Mouse (Mus musculus): ENCODE measurements around the gene Epha8. TPM values are rescaled to one million over a fixed set of nuclear protein-coding genes. Genes with fewer than 3 reads are reported as not detected.

Epha8 gene
- total RNA-seq (2021) = 10 to 100 TPM in 1 of 2 experiments, 1 to 10 TPM in 1; 9.5 to 10.6 TPM
- long read RNA-seq, full-length matches to known transcripts = 1 of 3 reads
- long read RNA-seq, partial matches to known transcripts = 0 of 3 reads
- long read RNA-seq, other reads (novel, unspliced or antisense) = 2 of 3 reads

DNA sequence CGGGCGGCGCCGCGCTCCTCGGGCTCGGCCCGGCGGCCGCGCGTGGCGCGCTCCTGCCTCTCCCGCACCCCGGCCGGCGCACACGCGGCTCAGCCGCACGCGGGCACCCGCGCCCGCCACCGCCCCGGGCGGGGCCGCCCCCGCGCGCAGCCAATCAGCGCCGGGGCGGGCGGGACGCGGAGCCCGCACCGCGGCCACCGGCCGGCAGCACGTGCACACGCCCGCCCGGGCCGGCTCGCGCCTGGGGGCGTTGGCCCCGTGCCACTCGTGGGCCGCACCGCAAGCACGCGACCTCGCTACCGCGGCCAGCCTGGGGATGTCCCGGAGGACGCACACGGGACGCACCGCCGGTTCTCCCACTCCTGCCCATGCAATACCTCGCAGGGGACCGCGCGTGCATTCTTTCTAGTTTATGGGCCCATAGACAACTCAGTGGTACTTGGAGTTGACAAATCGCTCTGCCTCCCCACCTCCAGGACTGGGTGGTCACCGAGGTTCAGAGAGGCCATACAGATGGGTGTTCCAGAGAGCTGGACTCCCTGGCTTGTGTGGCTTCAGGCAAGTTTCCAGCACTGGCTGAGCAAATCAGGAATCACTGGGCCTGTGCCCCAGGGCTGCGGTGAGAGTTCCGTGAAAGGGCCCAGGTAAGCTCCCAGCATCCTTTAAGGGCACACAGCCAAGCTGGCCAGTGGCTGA lies at the start of gene Epha8:
Gene Epha8 (minus strand): TSS at position 66 of the 696 bp plus-strand sequence.
- DNase-seq (ENCODE audit: low spot score in 2 of 2) = peak in 1 of 2 experiments; percentile 27

GRCm38 (mm10) chr4:137001825-137002224 lies 45.2 kb upstream of the Epha8 start:
- no peak for DNase-seq (ENCODE audit: low spot score in 2 of 2)

- no peak for DNase-seq (ENCODE audit: low spot score in 2 of 2)
These were observed 44.4 kb upstream of the Epha8 start for GRCm38 (mm10) chr4:137001020-137001419.

GRCm38 (mm10) chr4:136998371-136998770 lies 41.8 kb upstream of the Epha8 start:
- no peak for DNase-seq (ENCODE audit: low spot score in 2 of 2)

- DNase-seq (ENCODE audit: low spot score in 2 of 2) = no peak
These were observed 41.2 kb upstream of the Epha8 start for GRCm38 (mm10) chr4:136997723-136998345.

GRCm38 (mm10) chr4:136996933-136997332 lies 40.3 kb upstream of the Epha8 start:
- no peak for DNase-seq (ENCODE audit: low spot score in 2 of 2)

- DNase-seq (ENCODE audit: low spot score in 2 of 2) = peak; percentile 17 to 43
These were observed 38.7 kb upstream of the Epha8 start for GRCm38 (mm10) chr4:136995361-136995760.

DNA sequence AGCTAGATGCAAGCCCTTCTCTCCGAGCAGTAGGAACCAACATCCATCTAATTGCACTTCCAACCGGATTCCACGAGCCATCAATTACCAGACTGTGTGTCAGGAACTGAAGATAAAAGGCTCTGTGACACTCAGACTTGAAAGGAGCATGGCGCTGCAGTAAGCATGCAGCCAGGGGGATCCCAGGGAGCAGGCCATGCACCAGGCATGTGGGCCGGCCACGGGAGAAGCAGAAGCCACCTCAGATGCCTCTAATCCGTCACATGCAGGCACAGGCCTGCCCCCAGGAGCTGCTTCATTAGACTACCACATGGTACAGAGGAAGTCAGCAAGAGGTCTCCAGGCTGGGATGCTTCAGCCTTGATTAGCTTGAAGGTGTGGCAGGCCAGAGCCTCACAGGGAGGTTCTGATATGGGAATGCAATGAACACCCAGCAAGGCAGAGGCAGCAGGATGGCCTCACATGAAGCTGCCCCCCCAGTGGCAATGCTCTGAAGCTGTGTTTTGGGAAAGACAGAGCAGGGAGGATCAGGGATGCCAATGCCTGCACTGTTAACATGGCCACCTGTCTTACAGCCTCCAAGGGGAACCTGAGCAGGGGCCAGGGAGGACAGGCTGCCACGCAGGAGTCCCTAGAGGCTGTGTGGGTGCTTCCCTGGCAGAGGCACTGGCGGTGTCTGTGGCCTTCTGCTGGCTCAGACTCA lies 25.5 kb upstream of the Epha8 start:
- DNase-seq (ENCODE audit: low spot score in 2 of 2) = no peak

DNA sequence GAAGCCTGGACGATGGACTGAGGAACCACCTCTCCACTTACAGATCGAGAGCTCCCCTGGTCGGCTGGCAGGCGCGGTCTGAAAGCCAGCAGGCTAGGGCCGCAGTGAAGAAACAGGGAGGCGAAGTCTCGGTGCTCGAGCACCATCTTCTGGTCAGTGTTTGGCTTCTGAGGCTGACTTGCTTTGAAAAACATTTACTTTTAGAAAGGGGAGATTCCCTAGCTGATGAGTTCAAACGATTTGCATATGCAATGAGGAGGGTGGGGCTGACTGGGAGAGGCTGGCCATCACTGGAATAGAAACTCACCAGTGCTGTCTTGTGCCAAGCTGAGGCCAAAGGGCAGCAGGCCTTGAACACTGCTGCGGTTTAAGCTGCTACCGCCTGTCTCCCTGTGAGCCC lies 24.7 kb upstream of the Epha8 start:
- peak; percentile 66 to 74 for DNase-seq (ENCODE audit: low spot score in 2 of 2)

GRCm38 (mm10) chr4:136980921-136981320 lies 24.3 kb upstream of the Epha8 start:
- DNase-seq (ENCODE audit: low spot score in 2 of 2) = no peak

DNA sequence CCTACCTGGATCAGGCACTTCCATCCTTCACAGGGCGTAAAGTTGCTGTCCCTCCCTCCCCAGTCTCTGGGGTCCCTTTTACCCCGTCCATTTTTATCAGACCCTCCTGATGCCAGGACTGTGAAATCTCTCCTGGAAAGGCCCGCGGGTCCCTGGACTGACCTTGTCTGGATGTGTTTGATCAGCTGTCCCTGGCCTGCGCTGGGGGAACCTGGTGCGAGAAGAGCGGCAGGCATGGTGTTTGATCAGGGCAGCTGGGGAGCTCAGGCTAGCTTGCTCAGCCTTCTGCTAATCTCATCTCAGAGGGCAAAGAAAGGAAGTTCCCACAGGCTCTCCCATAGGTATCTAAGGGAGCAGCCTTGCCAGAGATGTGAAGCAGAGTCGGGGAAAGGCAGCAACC lies 20.6 kb upstream of the Epha8 start:
- no peak for DNase-seq (ENCODE audit: low spot score in 2 of 2)

DNA sequence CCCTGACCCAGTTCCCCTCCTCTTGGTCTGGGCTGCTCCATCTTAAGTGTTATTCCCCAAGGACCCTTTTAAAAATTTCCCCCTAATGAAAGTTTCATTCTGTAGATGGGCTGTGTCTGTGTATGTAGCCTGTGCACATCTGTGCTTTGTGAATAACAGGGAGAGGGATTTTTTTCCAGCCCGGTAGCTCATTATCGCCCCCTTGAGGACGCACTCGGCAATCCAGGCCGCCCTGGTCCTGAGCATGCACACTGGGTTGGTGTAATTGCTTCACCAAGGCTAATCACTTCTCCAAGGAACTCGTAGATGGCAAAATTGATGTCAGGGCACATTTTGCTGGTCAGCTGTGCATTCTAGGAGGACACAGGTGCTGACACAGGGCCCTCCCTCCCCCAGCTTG lies 14.3 kb upstream of the Epha8 start:
- DNase-seq (ENCODE audit: low spot score in 2 of 2) = peak; percentile 65 to 66

DNA sequence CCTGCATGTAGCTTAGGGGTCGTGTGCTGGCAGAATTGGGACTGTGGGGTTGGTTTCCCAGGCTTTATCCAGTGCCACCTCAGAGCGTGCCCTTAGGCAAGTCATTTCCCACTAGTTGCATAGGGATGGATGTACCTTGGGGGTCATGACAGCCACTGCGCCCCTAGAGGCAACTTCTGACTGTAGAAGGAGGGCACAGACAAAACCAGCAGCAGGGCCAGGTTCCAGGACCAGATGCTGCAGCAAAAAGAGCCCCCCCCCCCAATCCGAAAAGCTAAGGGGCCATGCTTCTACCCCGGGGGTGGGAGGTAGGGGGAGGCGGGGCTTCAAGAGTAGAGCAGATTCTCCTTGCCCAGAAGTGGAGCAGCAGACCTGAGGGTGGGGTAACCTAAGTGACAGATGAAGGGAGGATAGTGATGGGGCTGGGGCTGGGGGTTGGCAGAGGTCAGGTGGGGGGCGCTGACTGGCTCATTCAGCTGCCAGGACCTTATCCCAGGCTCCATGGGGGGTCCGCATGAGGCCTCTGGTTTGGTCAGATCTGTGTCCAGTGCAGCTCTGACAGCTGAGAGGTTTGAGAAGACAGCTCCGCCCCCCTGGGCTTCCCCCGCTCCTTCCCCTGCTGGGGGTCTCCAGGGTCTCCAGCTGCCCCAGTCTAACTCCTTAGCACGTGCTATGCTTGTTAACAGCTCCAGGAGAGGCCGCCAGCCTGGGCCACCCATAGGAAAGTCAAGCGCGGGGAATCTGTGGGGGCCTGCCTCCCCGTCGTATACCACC lies 13.1 kb upstream of the Epha8 start:
- no peak for DNase-seq (ENCODE audit: low spot score in 2 of 2)

- DNase-seq (ENCODE audit: low spot score in 2 of 2) = no peak
These were observed 12.5 kb upstream of the Epha8 start for GRCm38 (mm10) chr4:136969096-136969495.

GRCm38 (mm10) chr4:136967511-136967910 lies 10.9 kb upstream of the Epha8 start:
- peak in 1 of 2 experiments; percentile 41 for DNase-seq (ENCODE audit: low spot score in 2 of 2)

DNA sequence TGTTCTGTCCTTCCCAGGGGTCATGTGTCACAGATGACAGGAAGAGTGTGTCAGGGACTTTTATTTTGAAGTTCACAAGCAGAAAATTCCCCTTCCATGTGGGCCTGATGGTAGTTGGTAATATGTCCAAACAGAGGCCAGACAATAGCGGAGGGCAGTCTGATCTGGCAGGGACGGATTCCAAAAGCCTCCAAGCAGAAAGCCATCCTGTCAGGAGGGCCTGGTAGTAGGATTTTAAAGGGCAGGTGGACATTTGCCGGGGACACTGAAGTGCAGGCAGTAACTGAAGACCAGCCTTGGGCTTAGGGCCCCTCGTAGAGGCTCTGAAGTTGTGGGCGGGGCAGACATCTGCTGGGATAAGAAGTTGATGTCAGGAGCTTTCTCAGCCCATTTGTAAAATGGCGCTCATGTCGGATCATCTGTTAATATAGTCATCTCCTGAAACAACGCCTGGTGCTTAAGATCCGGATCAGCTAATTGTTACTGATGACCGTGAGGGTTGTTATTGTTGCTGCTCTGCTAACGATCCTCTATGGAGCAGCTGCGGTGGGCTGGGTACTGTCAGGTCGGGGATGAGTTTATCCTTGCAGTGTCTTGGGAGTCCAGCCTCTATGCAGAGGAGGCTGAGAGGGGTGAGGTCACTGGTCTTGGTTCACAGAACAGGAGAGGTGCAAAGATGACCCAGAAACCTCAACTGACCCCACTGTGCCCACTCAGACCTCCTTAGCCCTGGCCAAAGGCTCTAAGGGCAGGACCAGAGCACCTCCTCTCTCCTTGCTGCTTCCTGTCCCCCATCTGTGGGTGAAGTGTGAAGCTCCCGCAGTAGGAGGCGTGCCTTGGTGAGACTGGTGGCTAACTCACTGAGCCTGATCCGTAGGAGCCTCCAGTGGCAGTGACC lies 10.1 kb upstream of the Epha8 start:
- no peak for DNase-seq (ENCODE audit: low spot score in 2 of 2)

DNA sequence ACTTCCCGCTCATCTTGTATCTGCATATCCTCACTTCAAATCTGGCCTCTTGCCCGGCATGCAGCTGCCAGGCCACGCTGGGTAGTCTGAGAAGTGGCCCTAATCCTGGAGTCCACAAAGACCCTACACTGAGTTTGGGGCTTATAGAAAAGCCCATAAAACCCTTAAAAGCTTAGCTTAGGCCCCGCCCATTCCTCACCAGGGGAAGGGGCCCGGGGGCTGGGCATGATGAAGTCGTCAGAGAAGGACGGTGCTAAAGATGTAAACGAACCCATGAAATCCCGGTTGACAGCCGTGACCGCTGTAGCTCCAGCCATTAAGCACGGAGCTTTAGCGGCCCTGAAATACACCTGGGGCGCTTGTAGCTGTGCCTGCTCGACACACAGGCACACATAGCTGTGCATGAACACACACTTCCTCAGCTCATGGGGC lies 8.4 kb upstream of the Epha8 start:
- no peak for DNase-seq (ENCODE audit: low spot score in 2 of 2)

DNA sequence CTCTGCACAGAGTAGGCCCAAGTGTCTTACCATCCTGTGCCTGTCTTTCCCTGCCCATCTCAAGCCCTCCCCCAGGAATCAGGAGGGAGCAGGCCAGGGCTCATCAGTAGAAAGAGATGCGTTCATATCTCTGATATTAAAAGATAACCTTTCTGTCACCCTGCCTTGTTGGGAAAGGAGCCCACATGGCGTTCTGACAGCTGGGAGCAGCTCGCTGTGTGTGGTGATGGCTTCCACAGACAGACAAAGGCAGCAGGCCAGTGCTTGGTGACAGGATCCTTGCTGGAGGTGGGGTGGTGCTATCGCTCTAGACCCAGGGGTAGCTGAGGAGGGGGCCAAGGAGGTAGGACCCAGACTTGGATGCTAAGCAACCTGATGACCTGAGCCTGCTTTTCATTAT lies 5.8 kb upstream of the Epha8 start:
- peak in 1 of 2 experiments; percentile 30 for DNase-seq (ENCODE audit: low spot score in 2 of 2)

DNA sequence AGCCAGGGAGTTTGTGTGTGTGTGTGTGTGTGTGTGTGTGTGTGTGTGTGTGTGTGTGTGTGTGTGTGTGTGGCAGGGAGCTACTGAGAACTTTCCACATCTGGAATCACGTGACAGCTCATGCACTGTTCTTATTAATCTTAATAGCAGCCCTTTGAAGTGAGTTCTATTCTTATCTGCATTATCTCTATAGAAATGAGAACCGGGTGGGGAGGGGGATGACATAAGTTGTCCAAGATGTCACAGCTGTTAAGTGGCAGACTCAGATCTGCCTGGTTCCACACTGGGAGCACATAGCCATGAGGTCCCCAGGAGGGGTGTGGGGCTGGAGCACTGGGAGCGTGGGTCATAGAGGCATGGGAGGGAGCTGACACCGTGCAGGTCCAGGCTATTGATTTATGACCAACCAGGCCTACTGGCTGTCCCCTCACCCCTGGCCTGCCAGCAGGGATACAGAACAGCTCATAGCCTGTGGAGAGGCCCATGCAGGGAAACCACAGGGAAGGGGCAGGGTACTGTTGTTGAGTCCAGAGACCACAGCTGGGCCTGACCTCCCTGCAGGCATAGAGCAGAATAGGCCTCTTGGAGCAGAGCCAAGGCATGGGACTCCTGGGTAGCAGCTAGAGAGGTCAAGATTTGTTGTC lies 5.1 kb upstream of the Epha8 start:
- DNase-seq (ENCODE audit: low spot score in 2 of 2) = no peak

DNA sequence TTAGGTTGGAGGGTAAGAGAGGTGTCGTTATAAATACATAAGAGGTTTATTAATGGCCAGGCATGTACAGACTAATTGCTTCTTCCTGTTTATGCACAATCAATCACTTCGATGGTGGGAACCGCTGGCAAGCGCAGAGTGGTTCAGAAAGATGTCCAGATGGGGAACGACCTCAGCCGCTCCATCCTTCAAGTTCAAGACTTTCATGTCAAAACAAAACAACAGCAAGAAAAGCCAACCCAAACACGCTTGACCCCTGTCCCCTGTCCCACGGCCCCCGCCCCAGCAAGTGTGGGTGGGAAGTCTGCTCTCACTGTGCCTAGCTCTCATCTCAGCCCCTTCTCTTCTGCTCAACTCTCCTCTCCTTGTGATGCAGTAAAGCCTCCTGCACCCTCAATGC lies 4.0 kb upstream of the Epha8 start:
- no peak for DNase-seq (ENCODE audit: low spot score in 2 of 2)
